Mouse (Mus musculus) lung, postnatal 14 days (tissue): ENCODE measurements around the gene Ddr2.
"Not testable (repeated sequence)": the region's sequence is repeated elsewhere in the genome, so short reads cannot be mapped to it uniquely, and the experiment has no call there.

Experiments used
- DNase-seq: peaks from one replicate; pipeline ENCODE4 v3.0.0; 2021

Ddr2 gene

GRCm38 (mm10) chr1:170034961-170035360 lies 75.6 kb downstream of the Ddr2 start:
- DNase-seq = no peak

GRCm38 (mm10) chr1:170031656-170032055 lies 78.9 kb downstream of the Ddr2 start:
- no peak for DNase-seq

GRCm38 (mm10) chr1:170014784-170015183 lies 95.8 kb downstream of the Ddr2 start:
- DNase-seq = no peak

GRCm38 (mm10) chr1:170010716-170011505 lies 99.7 kb downstream of the Ddr2 start:
- peak; percentile 60 for DNase-seq

- no peak for DNase-seq
Measured at GRCm38 (mm10) chr1:170009296-170009695, 101.3 kb downstream of the Ddr2 start.

GRCm38 (mm10) chr1:170008432-170009220 lies 101.9 kb downstream of the Ddr2 start:
- DNase-seq = no peak

- peak; percentile 75 for DNase-seq
Measured at GRCm38 (mm10) chr1:170006516-170006915, 104.0 kb downstream of the Ddr2 start.

- DNase-seq = no peak
Measured at GRCm38 (mm10) chr1:170005297-170005696, 105.3 kb downstream of the Ddr2 start.

GRCm38 (mm10) chr1:169993901-169994300 lies 116.7 kb downstream of the Ddr2 start:
- not testable (repeated sequence) for DNase-seq

- no peak for DNase-seq
Measured at GRCm38 (mm10) chr1:169986166-169986565, 124.4 kb downstream of the Ddr2 start.

GRCm38 (mm10) chr1:169977621-169978020 lies 132.9 kb downstream of the Ddr2 start:
- DNase-seq = no peak

- no peak for DNase-seq
Measured at GRCm38 (mm10) chr1:169971998-169972397, 138.6 kb downstream of the Ddr2 start.

GRCm38 (mm10) chr1:169970936-169971335 lies 139.6 kb downstream of the Ddr2 start:
- DNase-seq = no peak

GRCm38 (mm10) chr1:169969516-169969886 lies 141.1 kb downstream of the Ddr2 start:
- no peak for DNase-seq

- DNase-seq = peak; percentile 98
Measured at GRCm38 (mm10) chr1:169968792-169969515, 141.6 kb downstream of the Ddr2 start, which contains the start of gene Hsd17b7. TSS of gene Hsd17b7 (minus strand) at chr1:169969241.

GRCm38 (mm10) chr1:169953106-169953505 lies 157.5 kb downstream of the Ddr2 start:
- no peak for DNase-seq

- no peak for DNase-seq
Measured at GRCm38 (mm10) chr1:169952636-169953035, 157.9 kb downstream of the Ddr2 start.

- DNase-seq = no peak
Measured at GRCm38 (mm10) chr1:169951561-169951960, 159.0 kb downstream of the Ddr2 start.

- DNase-seq = no peak
Measured at GRCm38 (mm10) chr1:169950651-169951050, 159.9 kb downstream of the Ddr2 start.

- no peak for DNase-seq
Measured at GRCm38 (mm10) chr1:169949981-169950380, 160.6 kb downstream of the Ddr2 start.

GRCm38 (mm10) chr1:169948866-169949265 lies 161.7 kb downstream of the Ddr2 start:
- DNase-seq = no peak

- DNase-seq = no peak
Measured at GRCm38 (mm10) chr1:169948280-169948679, 162.3 kb downstream of the Ddr2 start.

- DNase-seq = no peak
Measured at GRCm38 (mm10) chr1:169947654-169948053, 162.9 kb downstream of the Ddr2 start.
